Mouse (Mus musculus) T-helper 1 cell (primary cell): ENCODE measurements around the gene Mertk.
"Not testable (repeated sequence)": the region's sequence is repeated elsewhere in the genome, so short reads cannot be mapped to it uniquely, and the experiment has no call there.

Source experiments
- in situ Hi-C: fragments of 300-600 bp; cut with MboI, MseI; formaldehyde crosslinking; loops from one replicate; pipeline ENCODE4 v1.15.1; 2025; ENCODE audit warnings: high pct_unique_total_duplicates

Mertk gene

DNA sequence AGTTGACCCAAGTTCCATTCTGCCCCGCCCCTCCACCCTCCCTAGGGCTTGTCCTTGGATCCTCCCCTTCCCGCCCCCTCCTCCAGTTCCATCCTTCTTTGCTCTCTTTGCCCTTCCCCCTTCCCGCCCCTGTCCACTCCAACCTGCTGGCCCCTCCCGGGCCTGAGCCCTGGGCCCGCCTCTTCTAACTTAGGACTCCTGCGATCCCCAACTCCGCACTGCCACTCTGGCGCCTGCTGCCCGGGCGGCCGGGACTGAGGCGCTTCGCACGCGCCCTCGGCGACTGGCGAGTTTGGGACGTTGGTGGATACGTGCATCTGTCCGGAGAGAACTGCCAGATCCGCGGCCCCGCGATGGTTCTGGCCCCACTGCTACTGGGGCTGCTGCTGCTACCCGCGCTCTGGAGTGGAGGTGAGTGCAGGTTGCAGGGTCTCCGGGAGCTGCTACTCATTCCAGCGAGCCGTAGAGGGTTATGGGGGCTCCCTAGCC is at the start of gene Mertk:
Gene Mertk (plus strand): TSS at position 264 of the 489 bp plus-strand sequence.
- in situ Hi-C loops = loop anchor here (5.0 kb wide), 1 partner anchor 119 kb away; the partner anchor contains the start of gene Tmem87b

DNA sequence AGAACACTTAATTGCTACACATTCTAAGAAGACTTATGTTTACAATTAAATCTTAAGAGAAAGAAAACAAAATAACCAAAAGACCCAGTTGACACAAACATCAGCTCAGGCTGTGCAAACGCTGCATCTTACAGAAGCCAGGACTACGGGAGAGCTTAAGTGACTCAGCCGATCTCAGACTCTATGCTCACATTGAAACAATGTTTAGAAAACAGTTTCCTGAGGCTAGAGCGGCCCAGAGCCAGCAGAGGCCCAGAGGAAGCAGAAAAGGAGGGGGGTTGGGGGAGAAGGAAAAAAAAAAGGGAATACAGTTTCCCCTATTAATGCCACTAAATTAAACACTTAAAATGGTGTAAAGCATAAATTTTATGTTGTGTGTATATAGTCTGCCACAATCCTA is 18.1 kb upstream of the Mertk start:
- in situ Hi-C loops = no loop called here

DNA sequence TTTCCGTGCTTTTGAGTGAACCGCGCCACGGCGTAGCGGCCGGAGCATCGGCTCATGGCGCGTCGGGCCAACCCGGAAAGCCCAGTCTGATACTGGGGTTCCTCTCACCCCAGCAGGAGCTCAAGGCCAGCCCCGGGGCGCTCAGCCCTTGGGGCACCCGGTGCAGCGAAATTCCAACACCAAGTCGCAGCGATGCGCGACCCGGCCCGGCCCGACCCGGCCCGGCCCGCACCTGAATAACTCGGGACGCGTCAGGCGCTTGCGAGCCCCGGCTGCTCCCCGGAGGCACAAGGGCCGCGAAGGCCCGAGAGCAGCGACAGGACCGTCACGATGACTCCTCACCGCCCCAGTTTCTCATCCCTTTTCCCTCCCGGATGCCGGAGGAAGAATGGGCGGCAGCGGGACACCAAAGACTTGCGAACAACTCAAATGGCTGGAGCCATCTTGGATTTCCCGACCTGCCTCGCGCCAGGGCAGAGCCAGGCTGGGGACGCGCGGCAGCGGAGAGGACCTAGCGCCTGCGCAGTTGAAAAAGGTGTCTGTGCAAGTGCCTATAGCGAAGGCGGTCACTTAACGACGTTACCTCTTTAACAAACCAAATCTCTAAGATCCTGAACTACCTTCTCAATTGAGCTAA is 11.7 kb upstream of the Mertk start, which contains the start of gene Anapc1:
Gene Anapc1 (minus strand): TSS at position 471 of the 637 bp plus-strand sequence.
- in situ Hi-C loops = no loop called here

- in situ Hi-C loops = no loop called here
These were observed 11.1 kb upstream of the Mertk start for GRCm38 (mm10) chr2:128687558-128688120.

GRCm38 (mm10) chr2:128692336-128692735 is 6.4 kb upstream of the Mertk start:
- in situ Hi-C loops = no loop called here

DNA sequence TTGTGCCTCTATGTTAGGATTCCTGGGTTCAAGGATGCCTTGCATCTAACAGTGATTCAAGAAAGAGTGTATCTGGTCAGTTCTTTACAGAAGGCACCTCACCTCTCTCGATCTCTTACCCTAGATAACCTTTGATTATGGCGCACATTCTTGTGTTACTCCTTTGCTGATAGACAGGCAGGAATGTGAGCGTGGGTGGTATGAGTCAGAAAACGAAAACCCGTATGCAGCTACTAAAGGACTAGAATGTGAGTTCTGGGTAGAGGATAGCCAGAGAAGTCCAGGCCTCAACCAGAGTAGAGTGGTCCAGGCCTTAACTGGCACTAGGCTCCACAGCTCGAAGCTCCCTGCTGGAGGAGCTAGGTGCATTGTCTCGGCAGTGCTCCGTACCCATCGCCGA is 6.0 kb upstream of the Mertk start:
- in situ Hi-C loops = no loop called here

GRCm38 (mm10) chr2:128693236-128693635 is 5.5 kb upstream of the Mertk start:
- in situ Hi-C loops = no loop called here

GRCm38 (mm10) chr2:128693828-128694227 is 4.9 kb upstream of the Mertk start:
- in situ Hi-C loops = not testable (repeated sequence)

DNA sequence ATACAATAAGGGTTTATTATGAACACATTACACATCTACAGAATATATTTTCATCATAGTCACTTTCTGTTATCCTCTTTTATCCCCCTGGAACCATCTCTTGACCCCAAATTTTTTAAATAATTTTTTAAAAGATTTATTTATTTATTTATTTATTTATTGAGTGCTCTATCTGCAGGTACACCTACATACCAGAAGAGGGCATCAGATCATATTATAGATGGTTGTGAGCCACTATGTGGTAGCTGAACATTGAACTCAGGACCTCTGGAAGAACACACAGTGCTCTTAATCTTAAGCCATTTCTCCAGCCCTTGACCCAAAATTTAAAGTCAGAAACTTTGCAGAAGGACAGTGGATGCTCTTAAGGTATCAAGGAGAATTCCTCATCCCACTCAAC is 4.2 kb upstream of the Mertk start:
- in situ Hi-C loops = no loop called here

DNA sequence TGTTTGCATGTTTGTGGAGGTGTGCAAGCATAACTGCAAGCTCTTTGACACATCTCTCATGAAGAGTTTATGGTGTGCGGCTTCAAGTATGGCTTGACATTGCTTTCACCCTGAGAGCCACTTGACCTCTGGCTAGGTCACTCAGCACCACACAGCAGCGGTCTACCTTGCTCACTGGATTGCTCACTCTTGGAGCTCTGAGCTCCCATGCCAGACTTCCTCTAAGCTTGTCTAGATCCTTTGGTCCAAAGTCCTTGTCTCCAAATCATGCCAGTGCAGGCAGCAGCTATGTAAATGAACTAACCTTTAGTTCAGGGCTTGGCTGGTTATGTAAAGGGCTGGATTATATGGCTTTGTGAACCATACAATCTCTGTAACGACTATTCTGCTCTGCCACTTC is 2.3 kb upstream of the Mertk start:
- in situ Hi-C loops = loop anchor here (5.0 kb wide), 1 partner anchor 121 kb away; the partner anchor contains the start of gene Tmem87b

DNA sequence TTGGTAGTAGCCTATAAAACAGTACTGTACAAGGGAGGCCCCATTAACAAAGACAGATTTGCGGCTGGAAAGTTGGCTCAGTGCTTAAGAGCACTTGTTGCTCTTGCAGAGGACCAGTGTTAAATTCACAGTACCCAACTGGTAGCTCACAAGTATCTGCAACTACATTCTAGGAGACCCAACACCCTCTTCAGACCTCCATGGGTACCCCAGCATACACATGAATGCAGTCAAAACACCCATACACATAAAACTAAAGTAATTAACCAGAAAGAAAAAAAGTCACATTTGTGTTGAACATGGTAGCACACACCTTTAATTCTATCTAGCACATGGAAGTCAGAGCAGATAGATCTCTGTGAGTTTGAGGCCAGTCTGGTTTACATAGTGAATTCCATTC is 1.7 kb upstream of the Mertk start:
- in situ Hi-C loops = loop anchor here (5.0 kb wide), 1 partner anchor 120 kb away; the partner anchor contains the start of gene Tmem87b

DNA sequence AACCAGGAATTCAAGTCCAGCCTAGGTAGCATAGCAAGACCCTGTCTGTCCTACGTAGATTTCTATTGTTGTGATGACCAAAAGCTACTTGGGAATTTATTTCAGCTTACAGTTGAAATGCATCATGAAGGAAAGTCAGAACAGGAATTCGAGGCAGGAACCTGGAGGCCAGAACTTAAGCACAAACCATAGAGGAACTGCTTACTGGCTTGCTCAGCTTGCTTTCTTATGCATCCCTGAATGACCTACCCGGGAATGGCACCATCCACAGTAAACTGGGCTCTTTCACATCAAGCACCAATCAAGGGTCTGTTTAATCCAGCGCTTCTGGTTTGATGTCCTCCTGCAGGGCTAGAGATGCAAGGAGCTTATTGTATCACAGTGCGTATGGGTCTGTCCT is 1.2 kb upstream of the Mertk start:
- in situ Hi-C loops = loop anchor here (5.0 kb wide), 1 partner anchor 120 kb away; the partner anchor contains the start of gene Tmem87b

DNA sequence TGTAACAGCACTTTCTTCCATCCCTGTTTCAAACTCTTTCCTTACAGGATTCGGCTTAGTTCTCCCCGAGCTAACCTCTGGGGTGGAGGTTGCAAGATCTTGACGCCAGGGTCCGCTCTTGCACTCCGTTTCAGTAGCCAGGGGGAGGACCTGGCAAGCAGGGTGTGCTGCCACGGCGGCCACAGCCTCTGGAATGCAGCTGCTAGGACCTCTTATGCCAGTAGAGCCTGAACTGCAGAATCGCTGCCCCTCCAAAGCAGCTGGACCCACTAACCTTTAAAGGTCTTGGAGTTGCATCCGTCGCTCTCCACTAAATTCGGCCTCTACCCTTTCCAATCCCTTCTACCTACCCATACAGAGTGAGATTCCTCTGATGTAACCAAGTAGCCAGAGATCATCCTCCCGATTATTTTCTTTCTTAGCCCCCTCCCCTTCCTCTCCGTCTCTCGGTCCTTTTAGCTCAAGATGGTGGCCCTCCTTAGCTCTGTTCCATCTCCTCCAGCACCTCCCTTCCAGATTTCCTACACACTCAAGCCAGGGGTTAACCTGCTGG is 540 bp upstream of the Mertk start:
- in situ Hi-C loops = loop anchor here (5.0 kb wide), 1 partner anchor 119 kb away; the partner anchor contains the start of gene Tmem87b

- in situ Hi-C loops = loop anchor here (5.0 kb wide), 1 partner anchor 118 kb away; the partner anchor contains the start of gene Tmem87b
These were observed 587 bp downstream of the Mertk start for GRCm38 (mm10) chr2:128699201-128699885.

DNA sequence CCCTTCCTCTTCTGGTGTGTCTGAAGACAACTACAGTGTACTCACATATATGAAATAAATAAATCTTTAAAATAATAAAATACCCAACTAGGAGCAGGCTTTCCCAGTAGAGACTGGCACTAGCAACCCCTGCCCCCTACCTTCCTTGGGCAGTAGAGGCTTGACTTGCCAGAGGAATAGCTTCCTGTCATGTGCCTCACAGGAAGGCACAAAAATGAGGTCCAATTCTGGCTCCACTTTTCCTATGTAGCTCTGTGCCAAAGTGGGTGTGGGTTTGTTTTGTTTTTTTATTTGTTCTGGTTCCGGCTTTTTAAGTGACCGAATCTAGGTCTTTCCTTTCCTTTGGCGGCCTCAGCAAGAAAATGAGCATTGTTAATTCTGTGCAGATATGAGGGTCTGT is 5.7 kb downstream of the Mertk start:
- in situ Hi-C loops = no loop called here

DNA sequence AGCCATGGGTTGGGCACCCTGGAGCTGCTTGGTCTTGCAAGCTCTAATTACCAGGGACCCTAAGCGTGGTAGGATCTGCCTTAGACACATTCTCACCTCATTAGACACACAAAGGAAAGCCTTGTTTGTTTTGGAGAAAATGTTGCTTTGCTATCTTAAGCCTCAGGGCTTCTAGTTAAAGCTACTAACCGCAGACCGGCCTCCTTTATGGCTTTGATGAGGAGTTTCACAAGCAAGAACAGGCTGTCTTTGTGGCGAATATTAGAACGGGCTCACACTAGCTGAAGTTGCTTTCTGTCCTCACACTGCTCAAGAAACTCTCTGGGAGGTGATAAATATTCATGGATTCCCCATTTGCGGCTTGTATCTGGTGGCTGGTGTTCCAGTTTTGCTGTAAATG is 10.5 kb downstream of the Mertk start:
- in situ Hi-C loops = no loop called here

DNA sequence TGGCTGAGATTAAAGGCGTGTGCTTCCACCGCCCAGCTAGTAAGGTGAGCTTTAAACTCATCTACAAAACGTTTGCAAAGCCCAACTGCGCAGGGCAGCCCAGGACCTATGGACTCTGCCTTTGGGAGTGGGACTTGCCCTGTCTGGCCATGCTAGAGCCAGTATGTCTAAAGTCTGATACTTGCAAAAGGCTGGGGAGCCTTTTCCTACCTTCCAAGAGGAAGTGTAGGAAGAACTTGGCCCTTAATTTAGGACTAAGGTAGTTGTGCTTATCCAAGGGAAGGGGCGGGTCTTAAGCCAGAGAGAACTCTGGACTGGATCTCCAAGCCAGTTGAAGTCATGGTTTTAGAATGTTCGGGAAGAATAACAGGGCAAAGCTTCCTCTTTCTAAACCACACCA is 11.9 kb downstream of the Mertk start:
- in situ Hi-C loops = no loop called here

- in situ Hi-C loops = no loop called here
These were observed 14.2 kb downstream of the Mertk start for GRCm38 (mm10) chr2:128712940-128713339.

- in situ Hi-C loops = no loop called here
These were observed 14.8 kb downstream of the Mertk start for GRCm38 (mm10) chr2:128713548-128714003.

GRCm38 (mm10) chr2:128714724-128715241 is 16.0 kb downstream of the Mertk start:
- in situ Hi-C loops = no loop called here

GRCm38 (mm10) chr2:128715979-128716378 is 17.2 kb downstream of the Mertk start:
- in situ Hi-C loops = no loop called here

GRCm38 (mm10) chr2:128719380-128719779 is 20.6 kb downstream of the Mertk start:
- in situ Hi-C loops = no loop called here
